Mouse (Mus musculus) embryonic facial prominence, embryonic 12.5 days (tissue): ENCODE data around the gene Copz2. TPM values are rescaled to one million over a fixed set of nuclear protein-coding genes. Genes with fewer than 3 reads are reported as not detected.

Source experiments
- ATAC-seq: fragments of 200-750 bp; cut with Nextera tagmentation; 2 replicates; pipeline ENCODE4 v1.8.0; 2017; ENCODE audit not compliant: insufficient number of reproducible peaks, insufficient read depth, low FRiP score, low TSS enrichment
- H3K27ac ChIP-seq: fragments of 300-500 bp; sonication (generic); 2 replicates; pipeline ENCODE4 v1.5.1; 2016; ENCODE audit warnings: mild to moderate bottlenecking
- H3K27me3 ChIP-seq: fragments of 300-500 bp; sonication (generic); 2 replicates; pipeline ENCODE4 v1.6.1; 2016; ENCODE audit warnings: mild to moderate bottlenecking, moderate library complexity
- H3K36me3 ChIP-seq: fragments of 300-500 bp; sonication (generic); 2 replicates; pipeline ENCODE4 v1.6.1; 2016; ENCODE audit warnings: mild to moderate bottlenecking
- H3K4me1 ChIP-seq: fragments of 300-500 bp; sonication (generic); 2 replicates; pipeline ENCODE4 v1.6.1; 2016
- H3K4me2 ChIP-seq: fragments of 300-500 bp; sonication (generic); replicated peaks from 2 replicates; pipeline ENCODE4 v1.6.1; 2016; ENCODE audit warnings: mild to moderate bottlenecking, moderate library complexity
- H3K4me3 ChIP-seq: fragments of 300-500 bp; sonication (generic); 2 replicates; pipeline ENCODE4 v1.5.1; 2016; ENCODE audit warnings: mild to moderate bottlenecking
- H3K9ac ChIP-seq: fragments of 300-500 bp; sonication (generic); 2 replicates; pipeline ENCODE4 v1.6.1; 2016; ENCODE audit warnings: mild to moderate bottlenecking, moderate library complexity
- H3K9me3 ChIP-seq: fragments of 300-500 bp; sonication (generic); 2 replicates; pipeline ENCODE4 v1.6.1; 2016; ENCODE audit warnings: mild to moderate bottlenecking, moderate library complexity
- WGBS: fragments of 180-500 bp; shearing (Covaris S2); methylation state at CpG from one replicate; pipeline ENCODE4 v1.1.7; 2016; 5-methylcytosine and 5-hydroxymethylcytosine counted together
- polyA plus RNA-seq: library from polyadenylated mRNA; unstranded; fragments of >200 nt; fragmentation: Nextera tagmentation; extraction: Ambion mirVana; gene quantifications from 2 replicates; pipeline ENCODE4 v1.2.1, GENCODE M21; 2016

The Copz2 gene
- polyA plus RNA-seq, 1 experiment from 2014 or later, result 94.3 TPM

GRCm38 (mm10) chr11:96829813-96830538 is 19.7 kb upstream of the Copz2 start, which contains the start of gene Nfe2l1:
Nfe2l1 (minus strand) TSS chr11:96829968.
- peaks cover 44% of the 10 kb centered on the region for H3K4me1 ChIP-seq
- peaks cover 17% of the 10 kb centered on the region for H3K36me3 ChIP-seq
- H3K9me3 ChIP-seq, result no peaks in the 10 kb centered on the region
- H3K27ac ChIP-seq, result peak within 1 kb of the TSS; percentile 97
- H3K27me3 ChIP-seq, result no peaks in the 10 kb centered on the region
- under 1% methylated on average over 50 of the region's 51 CpGs for WGBS
- H3K4me3 ChIP-seq, result peak within 1 kb of the TSS; percentile 88
- peak; percentile 99 for ATAC-seq
- H3K9ac ChIP-seq, result peak within 1 kb of the TSS; percentile 89
- H3K4me2 ChIP-seq, result peak within 1 kb of the TSS; percentile 77

GRCm38 (mm10) chr11:96830539-96831216 is 19.0 kb upstream of the Copz2 start:
- no peak for ATAC-seq
- Histone ChIP-seq H3K9ac (peak overlapping the region; percentile 50), H3K4me3 (peak overlapping the region; percentile 88), H3K4me2 (peak overlapping the region; percentile 51), H3K9me3 (no peaks in the 10 kb centered on the region), H3K36me3 (peaks cover 17% of the 10 kb centered on the region), H3K4me1 (peaks cover 37% of the 10 kb centered on the region), H3K27ac (peak overlapping the region; percentile 88), H3K27me3 (no peaks in the 10 kb centered on the region)
- WGBS, result 25% methylated on average over 13 of the region's 13 CpGs

GRCm38 (mm10) chr11:96831516-96831915 is 18.2 kb upstream of the Copz2 start:
- Histone ChIP-seq H3K4me1 (peaks cover 28% of the 10 kb centered on the region), H3K4me2 (no peak overlapping the region), H3K9ac (no peak overlapping the region), H3K9me3 (no peaks in the 10 kb centered on the region), H3K27me3 (no peaks in the 10 kb centered on the region), H3K27ac (no peak overlapping the region), H3K36me3 (peaks cover 11% of the 10 kb centered on the region), H3K4me3 (no peak overlapping the region)
- ATAC-seq, result no peak
- WGBS, result 73% methylated on average over 4 of the region's 4 CpGs

- Histone ChIP-seq H3K27me3 (no peaks in the 10 kb centered on the region), H3K4me1 (peaks cover 18% of the 10 kb centered on the region), H3K27ac (no peak overlapping the region), H3K4me3 (no peak overlapping the region), H3K36me3 (peaks cover 3% of the 10 kb centered on the region), H3K9ac (no peak overlapping the region), H3K4me2 (no peak overlapping the region), H3K9me3 (no peaks in the 10 kb centered on the region)
- WGBS, result 88% methylated on average over 3 of the region's 3 CpGs
- ATAC-seq, result no peak
Measured at GRCm38 (mm10) chr11:96832541-96832940, 17.1 kb upstream of the Copz2 start.

GRCm38 (mm10) chr11:96832973-96833372 is 16.7 kb upstream of the Copz2 start:
- H3K36me3 ChIP-seq, result no peaks in the 10 kb centered on the region
- ATAC-seq, result no peak
- H3K4me1 ChIP-seq, result peaks cover 14% of the 10 kb centered on the region
- no peak overlapping the region for H3K4me2 ChIP-seq
- no peak overlapping the region for H3K27ac ChIP-seq
- H3K9ac ChIP-seq, result no peak overlapping the region
- no peaks in the 10 kb centered on the region for H3K9me3 ChIP-seq
- 63% methylated on average over 2 of the region's 2 CpGs for WGBS
- no peaks in the 10 kb centered on the region for H3K27me3 ChIP-seq
- H3K4me3 ChIP-seq, result no peak overlapping the region

GRCm38 (mm10) chr11:96834127-96834526 is 15.5 kb upstream of the Copz2 start:
- ATAC-seq, result no peak
- H3K36me3 ChIP-seq, result no peaks in the 10 kb centered on the region
- H3K27ac ChIP-seq, result no peak overlapping the region
- no peaks in the 10 kb centered on the region for H3K27me3 ChIP-seq
- 96% methylated on average over 1 of the region's 1 CpGs for WGBS
- peaks cover 4% of the 10 kb centered on the region; the same call in 1 of the 2 replicates for H3K4me1 ChIP-seq
- H3K4me3 ChIP-seq, result no peak overlapping the region
- no peak overlapping the region for H3K4me2 ChIP-seq
- no peak overlapping the region for H3K9ac ChIP-seq
- H3K9me3 ChIP-seq, result no peaks in the 10 kb centered on the region

GRCm38 (mm10) chr11:96837298-96837697 is 12.4 kb upstream of the Copz2 start:
- no peak overlapping the region for H3K9ac ChIP-seq
- no peaks in the 10 kb centered on the region for H3K9me3 ChIP-seq
- H3K36me3 ChIP-seq, result no peaks in the 10 kb centered on the region
- H3K27me3 ChIP-seq, result no peaks in the 10 kb centered on the region
- no peaks in the 10 kb centered on the region for H3K4me1 ChIP-seq
- WGBS, result 31% methylated on average over 9 of the region's 9 CpGs
- H3K4me2 ChIP-seq, result no peak overlapping the region
- ATAC-seq, result no peak
- no peak overlapping the region for H3K4me3 ChIP-seq
- no peak overlapping the region for H3K27ac ChIP-seq

- no peak overlapping the region for H3K9ac ChIP-seq
- no peaks in the 10 kb centered on the region for H3K4me1 ChIP-seq
- no peaks in the 10 kb centered on the region for H3K27me3 ChIP-seq
- no peak overlapping the region for H3K4me2 ChIP-seq
- no peaks in the 10 kb centered on the region for H3K36me3 ChIP-seq
- no peak overlapping the region for H3K27ac ChIP-seq
- no peaks in the 10 kb centered on the region for H3K9me3 ChIP-seq
- WGBS, result 54% methylated on average over 4 of the region's 4 CpGs
- no peak overlapping the region for H3K4me3 ChIP-seq
- ATAC-seq, result no peak
Measured at GRCm38 (mm10) chr11:96838341-96838740, 11.3 kb upstream of the Copz2 start.

GRCm38 (mm10) chr11:96839428-96839827 is 10.2 kb upstream of the Copz2 start:
- H3K9ac ChIP-seq, result no peak overlapping the region
- no peak for ATAC-seq
- H3K9me3 ChIP-seq, result no peaks in the 10 kb centered on the region
- H3K27ac ChIP-seq, result no peak overlapping the region
- H3K4me1 ChIP-seq, result no peaks in the 10 kb centered on the region
- H3K36me3 ChIP-seq, result no peaks in the 10 kb centered on the region
- WGBS, result 68% methylated on average over 7 of the region's 7 CpGs
- H3K4me3 ChIP-seq, result no peak overlapping the region
- H3K27me3 ChIP-seq, result no peaks in the 10 kb centered on the region
- H3K4me2 ChIP-seq, result no peak overlapping the region

- Histone ChIP-seq H3K27me3 (no peaks in the 10 kb centered on the region), H3K4me3 (no peak overlapping the region), H3K4me1 (no peaks in the 10 kb centered on the region), H3K4me2 (no peak overlapping the region), H3K27ac (no peak overlapping the region), H3K9me3 (no peaks in the 10 kb centered on the region), H3K36me3 (no peaks in the 10 kb centered on the region), H3K9ac (no peak overlapping the region)
- ATAC-seq, result no peak
- 68% methylated on average over 3 of the region's 3 CpGs for WGBS
Measured at GRCm38 (mm10) chr11:96839877-96840276, 9.8 kb upstream of the Copz2 start.

GRCm38 (mm10) chr11:96840290-96840689 is 9.4 kb upstream of the Copz2 start:
- Histone ChIP-seq H3K4me3 (no peak overlapping the region), H3K27ac (no peak overlapping the region), H3K4me1 (no peaks in the 10 kb centered on the region), H3K9ac (no peak overlapping the region), H3K36me3 (no peaks in the 10 kb centered on the region), H3K9me3 (no peaks in the 10 kb centered on the region), H3K4me2 (no peak overlapping the region), H3K27me3 (no peaks in the 10 kb centered on the region)
- 35% methylated on average over 8 of the region's 8 CpGs for WGBS
- no peak for ATAC-seq

GRCm38 (mm10) chr11:96843627-96844026 is 6.0 kb upstream of the Copz2 start:
- Histone ChIP-seq H3K9me3 (no peaks in the 10 kb centered on the region), H3K4me1 (0 out of 2 replicates have a peak, but pooled peaks cover 5% of the 10 kb centered on the region), H3K36me3 (no peaks in the 10 kb centered on the region), H3K27ac (no peak overlapping the region), H3K4me2 (no peak overlapping the region), H3K27me3 (no peaks in the 10 kb centered on the region), H3K9ac (no peak overlapping the region), H3K4me3 (no peak overlapping the region)
- ATAC-seq, result no peak
- WGBS, result 60% methylated on average over 3 of the region's 3 CpGs
